Mouse (Mus musculus) hindbrain, embryonic 12.5 days (tissue): Measurements from ENCODE around the gene Pink1. TPM values are rescaled to one million over a fixed set of nuclear protein-coding genes. Genes with fewer than 3 reads are reported as not detected.

Source experiments
- ATAC-seq: fragments of 200-750 bp; cut with Nextera tagmentation; 2 replicates; pipeline ENCODE4 v1.8.0; 2017; ENCODE audit warnings: moderate TSS enrichment; ENCODE audit not compliant: low FRiP score
- H3K27ac ChIP-seq: fragments of 300-500 bp; sonication (generic); 2 replicates; pipeline ENCODE4 v1.5.1; 2016; ENCODE audit warnings: mild to moderate bottlenecking
- H3K27me3 ChIP-seq: fragments of 300-500 bp; sonication (generic); 2 replicates; pipeline ENCODE4 v1.6.1; 2016; ENCODE audit warnings: mild to moderate bottlenecking
- H3K36me3 ChIP-seq: fragments of 300-500 bp; sonication (generic); 2 replicates; pipeline ENCODE4 v1.6.1; 2016; ENCODE audit warnings: mild to moderate bottlenecking
- H3K4me1 ChIP-seq: fragments of 300-500 bp; sonication (generic); 2 replicates; pipeline ENCODE4 v1.6.1; 2016
- H3K4me2 ChIP-seq: fragments of 300-500 bp; sonication (generic); replicated peaks from 2 replicates; pipeline ENCODE4 v1.6.1; 2016; ENCODE audit warnings: mild to moderate bottlenecking
- H3K4me3 ChIP-seq: fragments of 300-500 bp; sonication (generic); 2 replicates; pipeline ENCODE4 v1.5.1; 2016; ENCODE audit warnings: mild to moderate bottlenecking
- H3K9ac ChIP-seq: fragments of 300-500 bp; sonication (generic); 2 replicates; pipeline ENCODE4 v1.6.1; 2016; ENCODE audit warnings: mild to moderate bottlenecking, moderate library complexity
- H3K9me3 ChIP-seq: fragments of 300-500 bp; sonication (generic); replicated peaks from 2 replicates; pipeline ENCODE4 v1.6.1; 2016; ENCODE audit warnings: mild to moderate bottlenecking
- WGBS: fragments of 180-500 bp; shearing (Covaris S2); methylation state at CpG from one replicate; pipeline ENCODE4 v1.1.7; 2016; 5-methylcytosine and 5-hydroxymethylcytosine counted together
- polyA plus RNA-seq: library from polyadenylated mRNA; unstranded; fragments of >200 nt; fragmentation: Nextera tagmentation; extraction: Ambion mirVana; gene quantifications from 2 replicates; pipeline ENCODE4 v1.2.1, GENCODE M21; 2016

Pink1 gene
- polyA plus RNA-seq, 1 experiment from 2014 or later, result 79.8 TPM

- Histone ChIP-seq H3K27ac (no peak overlapping the region), H3K4me3 (no peak overlapping the region), H3K4me2 (no peak overlapping the region), H3K36me3 (peaks cover 57% of the 10 kb centered on the region), H3K27me3 (no peaks in the 10 kb centered on the region), H3K9me3 (no peaks in the 10 kb centered on the region), H3K4me1 (peaks cover 24% of the 10 kb centered on the region), H3K9ac (no peak overlapping the region)
- WGBS, result 91% methylated on average over 12 of the region's 12 CpGs
- no peak for ATAC-seq
Observed at GRCm38 (mm10) chr4:138307739-138308138, 18.4 kb downstream of the Pink1 start.

- ATAC-seq, result no peak
- H3K36me3 ChIP-seq, result peaks cover 49% of the 10 kb centered on the region
- 86% methylated on average over 3 of the region's 3 CpGs for WGBS
- peaks cover 24% of the 10 kb centered on the region for H3K4me1 ChIP-seq
- no peak overlapping the region for H3K9ac ChIP-seq
- no peaks in the 10 kb centered on the region for H3K27me3 ChIP-seq
- H3K4me2 ChIP-seq, result no peak overlapping the region
- no peak overlapping the region for H3K4me3 ChIP-seq
- H3K27ac ChIP-seq, result no peak overlapping the region
- no peaks in the 10 kb centered on the region for H3K9me3 ChIP-seq
Observed at GRCm38 (mm10) chr4:138307025-138307424, 19.1 kb downstream of the Pink1 start.

DNA sequence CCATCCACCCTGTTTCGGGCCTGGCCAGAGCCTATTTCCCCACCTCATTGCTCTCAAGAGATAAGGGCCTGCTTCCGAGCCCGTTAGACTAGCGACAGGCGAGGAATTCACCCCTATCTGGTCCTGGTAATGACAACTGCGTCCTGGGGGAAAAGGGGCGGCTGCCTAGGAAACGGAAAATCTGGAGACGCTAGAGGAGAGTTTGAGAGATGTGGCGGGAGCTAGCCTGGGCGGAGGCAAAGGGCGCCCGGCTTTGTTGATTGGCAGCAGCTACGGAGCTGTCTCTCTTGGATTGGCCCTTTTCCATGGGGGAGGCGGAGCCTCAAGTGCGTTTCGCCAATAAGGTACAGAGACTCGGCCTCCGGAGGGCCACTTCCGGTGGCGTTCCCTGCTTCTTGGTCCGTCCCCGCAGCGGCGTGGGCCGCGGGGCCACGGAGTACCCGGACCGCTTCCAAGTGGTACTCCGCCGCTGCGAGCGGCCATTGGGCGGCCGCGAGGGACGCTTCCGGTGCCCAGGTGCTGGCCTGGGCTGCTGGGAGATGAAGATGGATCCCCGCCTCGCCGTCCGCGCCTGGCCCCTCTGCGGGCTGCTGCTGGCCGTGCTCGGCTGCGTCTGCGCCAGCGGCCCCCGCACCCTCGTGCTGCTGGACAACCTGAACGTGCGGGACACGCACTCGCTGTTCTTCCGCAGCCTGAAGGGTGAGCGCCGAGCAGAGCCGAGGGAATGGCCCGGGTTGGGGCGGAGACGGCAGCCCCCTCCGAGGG is 21.6 kb downstream of the Pink1 start, which contains the start of gene Ddost:
Ddost (plus strand) TSS at position 391 of the 765 bp plus-strand sequence.
- Histone ChIP-seq H3K36me3 (peaks cover 26% of the 10 kb centered on the region), H3K27ac (peak within 1 kb of the TSS; percentile 88), H3K9ac (peak within 1 kb of the TSS; percentile 97), H3K4me3 (peak within 1 kb of the TSS; percentile 94), H3K27me3 (no peaks in the 10 kb centered on the region), H3K4me2 (peak within 1 kb of the TSS; percentile 94), H3K9me3 (no peaks in the 10 kb centered on the region), H3K4me1 (peaks cover 24% of the 10 kb centered on the region)
- ATAC-seq, result peak; percentile 98
- under 1% methylated on average over 64 of the region's 64 CpGs for WGBS

- peak overlapping the region; percentile 94 for H3K4me3 ChIP-seq
- ATAC-seq, result no peak
- H3K36me3 ChIP-seq, result peaks cover 18% of the 10 kb centered on the region
- peaks cover 24% of the 10 kb centered on the region for H3K4me1 ChIP-seq
- H3K4me2 ChIP-seq, result peak overlapping the region; percentile 76
- WGBS, result 16% methylated on average over 18 of the region's 18 CpGs
- H3K27ac ChIP-seq, result peak overlapping the region; percentile 70
- no peaks in the 10 kb centered on the region for H3K9me3 ChIP-seq
- H3K27me3 ChIP-seq, result no peaks in the 10 kb centered on the region
- peak overlapping the region; percentile 65 for H3K9ac ChIP-seq
Observed at GRCm38 (mm10) chr4:138303742-138304141, 22.4 kb downstream of the Pink1 start.

DNA sequence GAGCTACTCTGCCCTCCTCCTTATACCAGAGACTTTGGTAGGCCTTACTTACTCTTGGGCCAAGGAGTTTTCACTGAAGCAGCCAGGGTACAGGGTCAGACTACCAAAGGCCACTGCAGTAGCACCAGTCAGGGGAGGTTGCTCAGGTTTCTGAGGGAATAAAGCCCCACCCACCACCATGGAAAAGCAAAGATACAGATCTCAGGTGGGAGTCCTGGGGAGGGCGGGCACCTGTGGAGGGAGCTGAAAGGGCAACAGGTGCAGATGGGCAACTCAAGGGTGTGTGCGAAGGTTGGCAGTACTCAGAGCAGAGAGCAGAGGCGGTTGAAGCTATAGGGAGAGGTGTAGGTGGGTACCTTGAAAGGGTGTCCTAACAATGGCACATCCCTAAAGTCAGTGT is 23.1 kb downstream of the Pink1 start:
- Histone ChIP-seq H3K27me3 (no peaks in the 10 kb centered on the region), H3K27ac (no peak overlapping the region), H3K4me2 (no peak overlapping the region), H3K36me3 (peaks cover 13% of the 10 kb centered on the region), H3K9ac (no peak overlapping the region), H3K4me3 (no peak overlapping the region), H3K9me3 (no peaks in the 10 kb centered on the region), H3K4me1 (peaks cover 24% of the 10 kb centered on the region)
- no peak for ATAC-seq
- WGBS, result 93% methylated on average over 3 of the region's 3 CpGs

DNA sequence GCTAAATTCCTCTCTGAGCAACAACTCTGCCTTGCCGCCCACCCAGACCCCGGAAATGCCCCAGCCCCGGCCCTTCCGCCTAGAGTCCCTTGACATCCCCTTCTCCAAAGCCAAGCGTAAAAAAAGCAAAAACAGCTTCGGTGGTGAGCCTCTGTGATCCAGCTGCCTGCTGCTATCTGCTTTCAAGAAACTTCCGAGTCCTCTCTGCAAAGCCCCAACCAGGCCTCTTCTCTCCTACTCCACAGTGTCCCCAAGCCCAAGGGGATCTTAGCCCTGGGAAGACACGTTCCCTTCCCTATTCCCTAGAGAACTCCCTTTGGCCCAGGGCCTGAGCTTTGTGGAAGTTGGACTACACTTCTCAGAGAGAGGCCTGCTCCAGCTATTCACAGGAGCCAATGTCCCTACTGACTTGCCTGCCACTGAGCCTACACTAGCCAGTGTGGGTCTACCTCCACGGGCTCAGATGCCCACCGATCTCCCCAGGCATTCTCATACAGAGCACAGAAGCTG is 24.8 kb downstream of the Pink1 start:
- Histone ChIP-seq H3K4me3 (no peak overlapping the region), H3K4me2 (no peak overlapping the region), H3K36me3 (no peaks in the 10 kb centered on the region), H3K27ac (no peak overlapping the region), H3K27me3 (no peaks in the 10 kb centered on the region), H3K4me1 (peaks cover 18% of the 10 kb centered on the region), H3K9me3 (no peaks in the 10 kb centered on the region), H3K9ac (no peak overlapping the region)
- ATAC-seq, result no peak
- 87% methylated on average over 10 of the region's 10 CpGs for WGBS

- ATAC-seq, result peak; percentile 48
- Histone ChIP-seq H3K4me1 (peaks cover 2% of the 10 kb centered on the region; the same call in 1 of the 2 replicates), H3K9me3 (no peaks in the 10 kb centered on the region), H3K4me3 (no peak overlapping the region), H3K27ac (peak overlapping the region; percentile 86), H3K4me2 (no peak overlapping the region), H3K27me3 (no peaks in the 10 kb centered on the region), H3K9ac (no peak overlapping the region), H3K36me3 (no peaks in the 10 kb centered on the region)
- 81% methylated on average over 10 of the region's 14 CpGs for WGBS
Observed at GRCm38 (mm10) chr4:138293949-138294550, 32.1 kb downstream of the Pink1 start.

GRCm38 (mm10) chr4:138293261-138293948 is 32.7 kb downstream of the Pink1 start:
- no peaks in the 10 kb centered on the region for H3K36me3 ChIP-seq
- peak; percentile 89 for ATAC-seq
- no peak overlapping the region for H3K4me3 ChIP-seq
- H3K27ac ChIP-seq, result peak overlapping the region; percentile 86
- H3K4me1 ChIP-seq, result peaks cover 2% of the 10 kb centered on the region; the same call in 1 of the 2 replicates
- no peaks in the 10 kb centered on the region for H3K9me3 ChIP-seq
- 67% methylated on average over 18 of the region's 18 CpGs for WGBS
- H3K4me2 ChIP-seq, result no peak overlapping the region
- H3K27me3 ChIP-seq, result no peaks in the 10 kb centered on the region
- H3K9ac ChIP-seq, result no peak overlapping the region

- Histone ChIP-seq H3K9me3 (no peaks in the 10 kb centered on the region), H3K9ac (no peak overlapping the region), H3K27ac (no peak overlapping the region), H3K36me3 (no peaks in the 10 kb centered on the region), H3K4me1 (peaks cover 2% of the 10 kb centered on the region; the same call in 1 of the 2 replicates), H3K4me3 (no peak overlapping the region), H3K4me2 (no peak overlapping the region), H3K27me3 (peaks cover 6% of the 10 kb centered on the region; the same call in 1 of the 2 replicates)
- WGBS, result 86% methylated on average over 13 of the region's 13 CpGs
- no peak for ATAC-seq
Observed at GRCm38 (mm10) chr4:138292028-138292427, 34.1 kb downstream of the Pink1 start.

- no peak for ATAC-seq
- WGBS, result 89% methylated on average over 7 of the region's 7 CpGs
Observed at GRCm38 (mm10) chr4:138288691-138289090, 37.4 kb downstream of the Pink1 start.

GRCm38 (mm10) chr4:138286411-138286810 is 39.7 kb downstream of the Pink1 start:
- Histone ChIP-seq H3K27me3 (peaks cover 6% of the 10 kb centered on the region; the same call in 1 of the 2 replicates), H3K9ac (no peak overlapping the region), H3K4me3 (no peak overlapping the region), H3K27ac (no peak overlapping the region), H3K4me1 (no peaks in the 10 kb centered on the region), H3K4me2 (no peak overlapping the region), H3K9me3 (no peaks in the 10 kb centered on the region), H3K36me3 (no peaks in the 10 kb centered on the region)
- WGBS, result 89% methylated on average over 12 of the region's 12 CpGs
- no peak for ATAC-seq

More at GRCm38 (mm10) chr4:138288691-138289090, 37.4 kb downstream of the Pink1 start:
- Histone ChIP-seq H3K4me2 (no peak overlapping the region), H3K27me3 (peaks cover 6% of the 10 kb centered on the region; the same call in 1 of the 2 replicates), H3K4me3 (no peak overlapping the region), H3K4me1 (no peaks in the 10 kb centered on the region; the same call in 1 of the 2 replicates), H3K9me3 (no peaks in the 10 kb centered on the region), H3K36me3 (no peaks in the 10 kb centered on the region), H3K9ac (no peak overlapping the region), H3K27ac (no peak overlapping the region)

DNA sequence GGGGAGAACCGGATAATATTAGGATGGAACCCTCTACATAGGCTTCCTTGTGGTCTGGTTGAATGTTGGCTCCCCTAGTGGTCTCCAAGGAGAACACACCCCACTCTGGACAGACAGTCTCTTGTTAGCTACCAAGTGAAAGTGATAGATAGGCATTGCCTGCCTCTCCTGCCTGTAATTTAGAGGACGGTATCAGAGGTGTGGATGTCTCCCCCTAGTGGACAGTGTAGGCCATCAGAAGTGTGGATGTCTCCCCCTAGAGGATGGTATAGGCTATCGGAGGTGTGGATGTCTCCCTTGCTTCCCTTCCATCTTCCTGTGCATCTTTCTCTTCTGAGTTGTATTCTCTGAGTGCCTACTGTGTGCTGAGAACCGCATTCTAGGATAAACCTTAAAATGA is 43.3 kb downstream of the Pink1 start:
- ATAC-seq, result no peak
- Histone ChIP-seq H3K27me3 (peaks cover 6% of the 10 kb centered on the region; the same call in 1 of the 2 replicates), H3K9ac (no peak overlapping the region), H3K9me3 (no peaks in the 10 kb centered on the region), H3K4me2 (no peak overlapping the region), H3K36me3 (no peaks in the 10 kb centered on the region), H3K4me1 (no peaks in the 10 kb centered on the region), H3K27ac (no peak overlapping the region), H3K4me3 (no peak overlapping the region)
- 31% methylated on average over 4 of the region's 4 CpGs for WGBS
